Mouse (Mus musculus) mature B cell (primary cell): Measurements from ENCODE around the gene Dlgap4.

ENCODE experiments used
- in situ Hi-C: fragments of 300-500 bp; cut with MboI; formaldehyde crosslinking; loops from 2 replicates; pipeline ENCODE4 v1.14.3; 2019

Dlgap4 gene

DNA sequence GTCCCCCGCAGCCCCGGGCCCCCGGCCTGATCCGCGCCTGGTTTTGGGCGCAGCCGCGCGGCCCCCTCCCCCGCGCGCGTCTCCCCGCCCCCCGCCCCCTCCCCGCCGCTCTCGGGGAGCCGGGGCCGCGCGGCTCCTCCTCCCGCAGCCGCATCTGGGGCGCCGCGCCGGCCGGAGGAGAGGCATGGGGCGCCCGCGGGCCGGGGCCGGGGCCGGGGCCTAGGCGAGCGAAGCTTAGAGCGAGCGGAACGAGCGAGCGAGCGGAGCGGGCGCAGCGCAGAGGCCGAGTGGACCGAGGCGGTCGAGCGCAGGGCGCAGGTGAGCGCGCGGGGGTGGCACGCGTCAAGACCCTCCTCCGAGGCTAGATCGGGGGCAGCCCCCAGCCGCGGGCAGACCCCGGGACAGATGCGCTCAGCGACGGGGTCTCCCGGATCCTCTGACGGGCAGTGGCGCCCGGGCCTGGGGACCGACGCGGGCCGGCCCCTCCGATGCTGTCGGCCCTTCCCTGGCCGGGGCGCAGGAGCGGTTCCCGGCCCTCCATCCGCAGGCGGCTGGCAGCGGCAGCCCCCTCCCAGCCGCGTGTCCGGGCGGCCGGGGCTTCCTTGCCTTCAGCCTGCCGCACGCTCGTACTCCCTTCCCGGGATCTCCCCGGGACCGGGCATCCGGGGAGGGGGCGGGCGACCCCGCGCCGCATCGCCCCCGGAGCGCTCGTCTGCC is at the start of gene Dlgap4:
Gene Dlgap4 (plus strand): TSS at position 165 of the 717 bp plus-strand sequence.
- in situ Hi-C loops, result no loop called here

DNA sequence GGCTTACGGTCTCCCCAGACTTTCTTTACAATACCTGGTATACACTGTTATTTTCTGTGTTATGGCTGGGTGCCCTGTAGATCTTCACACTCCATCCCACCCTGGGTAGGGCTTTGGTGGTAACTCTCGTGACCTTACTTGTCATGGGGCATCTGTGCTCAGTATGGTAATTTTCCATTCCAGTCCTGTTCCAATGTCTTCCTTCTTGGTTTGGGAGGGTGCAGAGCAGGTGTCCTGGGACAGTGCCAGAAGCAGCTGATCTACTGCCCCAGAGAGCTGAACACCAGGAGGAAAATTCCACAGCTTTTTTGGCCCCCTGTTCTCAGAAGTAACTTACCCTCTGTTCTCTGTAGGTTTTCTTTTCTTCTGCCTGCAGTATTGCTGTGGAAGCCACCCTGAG is 47.0 kb upstream of the Dlgap4 start:
- in situ Hi-C loops, result no loop called here

DNA sequence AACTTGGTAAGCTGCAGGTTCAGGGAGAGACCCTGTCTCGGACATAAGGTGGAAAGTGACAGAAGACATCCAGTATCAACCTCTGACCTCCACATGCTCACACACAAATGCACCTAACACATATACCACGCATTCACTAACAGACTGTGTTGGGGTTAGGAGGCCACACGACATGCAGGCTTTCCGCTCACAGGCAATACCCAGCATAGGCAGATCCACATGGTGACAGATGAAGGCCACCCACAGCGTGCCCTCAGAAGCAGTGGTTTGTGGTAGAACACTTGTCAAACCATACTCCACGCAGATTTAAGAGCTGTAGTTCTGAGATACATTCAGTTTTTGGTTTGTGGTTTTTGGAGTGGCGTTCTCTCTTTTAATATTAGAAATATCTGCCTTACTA is 44.9 kb upstream of the Dlgap4 start:
- in situ Hi-C loops, result no loop called here

DNA sequence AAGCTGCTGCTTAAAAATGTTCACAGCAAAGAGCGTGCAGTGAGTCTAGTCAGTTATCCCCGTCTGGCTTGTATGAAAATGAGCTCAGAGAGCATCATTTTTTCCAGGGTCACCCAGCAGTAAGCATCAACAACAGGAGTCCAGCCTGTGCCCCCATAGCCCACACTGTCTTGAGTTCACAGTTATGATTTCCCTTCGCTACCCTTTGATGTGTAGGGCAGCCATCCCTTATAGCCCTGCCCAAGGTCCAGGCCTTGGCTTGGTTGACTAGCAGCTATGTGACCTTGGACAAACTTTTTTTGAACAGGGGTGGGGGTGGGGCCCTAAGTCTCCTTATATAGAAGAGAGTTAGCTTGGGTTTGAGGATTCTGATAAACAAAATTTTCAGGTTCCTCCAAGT is 44.2 kb upstream of the Dlgap4 start:
- in situ Hi-C loops, result no loop called here

DNA sequence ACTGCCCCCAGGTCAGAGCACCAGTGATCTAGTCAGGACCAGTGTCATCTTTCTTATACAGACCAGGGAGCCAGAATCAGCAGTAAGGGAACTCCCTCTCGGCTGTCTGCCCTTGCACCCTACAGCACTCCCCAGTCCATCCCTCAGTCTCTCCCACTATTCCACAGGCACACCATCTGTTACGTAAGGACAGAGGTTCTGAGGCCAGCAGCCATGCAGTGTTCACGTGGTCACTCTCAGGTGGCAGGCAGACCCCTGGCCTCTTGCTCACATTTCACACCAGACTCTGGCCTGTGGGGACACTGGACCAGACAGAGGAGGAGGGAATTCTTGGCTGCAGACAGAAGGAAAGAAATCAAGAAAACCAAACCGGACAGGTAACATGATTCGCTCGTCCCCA is 42.0 kb upstream of the Dlgap4 start:
- in situ Hi-C loops, result no loop called here

DNA sequence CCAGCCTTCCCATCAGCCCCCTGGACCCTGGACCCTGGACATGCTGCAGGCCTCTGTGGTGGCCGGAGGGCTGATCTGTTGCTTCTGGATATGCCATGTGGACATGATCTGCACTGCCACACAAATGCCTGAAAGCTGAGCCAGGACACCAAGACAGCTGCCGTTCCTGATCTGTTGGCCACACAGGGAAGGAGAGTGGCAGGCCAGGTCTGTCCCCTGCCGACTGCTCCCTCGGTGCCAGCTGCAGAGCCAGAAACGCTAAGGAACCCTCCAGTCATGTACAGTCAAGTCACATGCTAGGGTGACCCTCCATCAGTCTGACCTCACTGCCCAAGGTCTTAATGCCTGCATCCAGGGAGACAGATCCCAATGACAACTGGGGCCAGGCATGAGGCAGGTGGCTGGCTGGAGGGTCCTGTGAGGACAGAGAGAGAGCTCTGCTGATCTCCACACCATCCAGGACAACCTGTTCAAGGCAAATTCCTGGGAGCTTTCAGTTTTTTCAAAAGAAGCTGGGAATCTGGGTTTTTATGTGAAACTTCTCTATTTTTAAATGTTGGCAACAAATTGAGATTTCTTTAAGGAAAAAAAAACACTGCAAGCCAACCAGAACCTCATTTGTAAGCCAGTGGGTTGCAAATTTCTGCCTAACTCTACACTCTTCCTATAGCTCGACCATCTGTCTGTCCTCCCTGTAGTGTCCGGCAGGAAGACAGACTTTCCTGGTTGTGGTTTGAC is 36.5 kb upstream of the Dlgap4 start:
- in situ Hi-C loops, result no loop called here

DNA sequence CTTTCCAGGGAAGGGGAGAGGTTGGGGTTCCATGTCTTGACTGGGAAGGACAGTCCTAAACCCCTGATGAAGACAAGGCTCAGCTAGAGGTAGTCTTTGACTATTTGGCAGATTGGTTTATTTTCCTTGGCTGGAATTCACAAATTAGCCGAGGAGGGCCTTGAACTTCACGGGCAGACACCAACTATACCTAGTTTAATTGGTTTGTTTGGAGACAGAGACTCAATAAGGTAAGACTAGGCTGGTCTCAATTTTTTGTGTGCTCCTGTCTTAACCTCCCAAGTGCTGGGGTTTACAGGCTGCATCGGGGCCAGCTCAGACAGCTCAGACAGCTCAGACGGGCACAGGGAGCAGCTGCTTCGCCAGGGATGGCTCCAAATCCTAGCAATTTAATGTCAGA is 33.0 kb upstream of the Dlgap4 start:
- in situ Hi-C loops, result no loop called here

DNA sequence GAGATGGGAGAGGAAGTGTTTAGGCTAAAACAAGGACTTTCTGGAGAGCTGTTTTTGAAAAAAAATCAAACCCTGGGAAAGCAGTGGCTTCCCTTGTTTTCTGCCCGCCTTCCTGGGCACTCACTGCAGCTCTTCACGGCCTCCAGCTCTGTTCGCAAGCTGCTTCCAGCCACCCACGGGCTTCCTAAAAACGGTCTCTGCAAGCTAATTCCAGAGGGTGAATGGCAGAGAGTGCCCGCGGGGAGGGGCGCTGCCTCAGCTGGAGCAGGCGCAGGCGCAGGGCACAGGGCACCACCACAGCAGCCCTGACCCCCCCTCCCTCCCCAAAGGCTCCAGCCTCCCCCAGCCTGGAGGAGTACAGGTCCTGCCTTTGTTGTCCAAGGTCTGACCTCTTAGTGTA is 32.3 kb upstream of the Dlgap4 start:
- in situ Hi-C loops, result no loop called here

DNA sequence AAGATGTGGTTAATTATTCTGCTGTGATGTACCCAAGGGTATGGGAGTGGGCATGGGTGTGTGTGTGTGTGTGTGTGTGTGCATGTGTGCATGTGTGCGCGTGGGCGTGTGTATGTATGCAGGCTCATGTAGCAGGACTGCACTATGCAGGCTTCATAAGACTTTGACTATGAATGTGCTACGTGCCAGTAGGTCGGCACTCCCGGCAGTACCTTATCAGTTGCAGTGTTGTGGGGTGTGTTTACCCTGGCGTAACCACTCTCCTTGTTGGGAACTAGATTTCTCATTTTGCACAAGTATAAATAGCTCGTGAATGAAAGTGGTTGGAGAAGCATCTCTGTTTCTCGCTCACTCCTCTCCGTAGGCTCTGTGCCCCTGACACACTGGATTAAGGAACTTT is 30.6 kb upstream of the Dlgap4 start:
- in situ Hi-C loops, result no loop called here

DNA sequence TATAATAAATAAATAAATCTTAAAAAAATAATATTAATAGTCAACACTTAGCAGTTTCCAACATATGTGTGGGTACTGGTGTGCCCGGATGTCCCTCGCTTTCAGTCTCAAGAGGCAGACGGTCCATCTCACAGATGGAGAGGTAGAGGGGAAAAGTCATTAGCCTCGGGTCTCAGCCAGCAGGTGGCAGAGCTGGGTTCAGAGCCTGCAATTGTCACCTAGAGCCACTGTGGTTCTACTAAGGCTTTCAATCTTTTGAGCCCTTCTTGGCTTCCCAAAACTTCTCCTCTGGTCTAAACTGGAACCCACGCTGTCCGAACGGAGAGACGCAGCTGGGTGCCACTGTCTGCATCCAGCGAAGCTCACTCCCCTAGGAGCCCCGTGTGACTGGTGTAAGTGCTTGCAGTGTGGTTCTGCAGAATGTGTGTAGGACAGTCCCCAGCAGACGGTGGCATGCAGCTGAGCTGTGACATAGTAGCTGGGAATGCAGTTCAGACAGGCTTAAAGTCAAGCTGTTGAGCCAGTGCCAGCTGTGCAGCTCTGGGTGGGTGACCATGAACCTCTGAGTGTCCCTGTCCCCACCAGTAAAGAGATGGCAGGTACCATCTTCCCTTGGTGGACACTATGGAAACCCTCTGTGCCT is 29.2 kb upstream of the Dlgap4 start:
- in situ Hi-C loops, result no loop called here

DNA sequence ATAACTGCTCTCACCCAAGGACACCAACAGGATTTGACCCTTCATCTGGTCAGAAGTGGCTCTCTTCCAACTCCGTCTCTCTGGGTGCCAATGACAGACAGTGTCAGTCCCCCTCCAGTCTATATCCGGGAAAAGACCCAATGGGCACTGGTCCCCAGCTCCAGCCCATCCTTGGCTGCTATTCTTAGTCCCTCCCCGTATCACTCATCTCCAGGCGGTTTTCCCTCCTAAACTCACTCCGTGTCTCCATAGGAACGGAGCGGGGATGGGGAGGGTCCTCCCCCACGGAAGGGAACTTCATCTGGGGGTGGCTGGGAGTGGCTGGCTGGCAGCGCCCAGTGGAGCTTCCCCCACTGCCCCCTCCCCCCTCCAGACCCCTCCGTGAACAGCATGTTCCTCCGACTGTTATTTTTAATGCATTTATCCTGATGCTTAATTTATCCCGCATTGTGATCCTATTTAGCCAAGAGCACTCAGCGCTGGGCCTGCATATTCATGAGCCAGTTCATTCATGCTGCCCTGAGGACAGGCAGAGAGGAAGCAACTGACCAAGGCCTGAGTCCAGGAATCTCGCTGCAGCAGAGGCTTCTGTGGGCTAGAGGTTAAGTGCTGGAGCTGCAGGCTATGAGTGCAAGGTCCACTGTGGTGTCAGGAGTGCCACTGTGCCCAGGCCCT is 28.6 kb upstream of the Dlgap4 start:
- in situ Hi-C loops, result no loop called here

DNA sequence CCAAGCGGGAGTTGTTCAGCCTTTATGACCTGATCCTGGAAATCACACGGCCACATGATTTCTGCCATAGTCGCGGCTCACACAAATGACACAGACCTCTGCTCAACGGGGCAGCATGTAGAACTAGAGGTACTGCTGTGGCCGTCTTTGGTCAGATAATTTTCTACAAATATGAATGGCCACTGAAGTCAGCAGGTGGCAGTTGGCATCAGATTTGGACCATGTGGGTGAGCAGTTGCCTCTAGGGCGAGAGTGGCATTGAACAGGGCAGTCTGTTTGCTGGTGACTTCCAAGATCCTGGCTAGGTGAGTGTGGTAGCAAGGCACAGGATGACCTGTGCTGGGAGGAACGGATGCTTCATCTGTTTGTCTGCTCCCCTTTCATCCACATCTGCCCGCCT is 24.0 kb upstream of the Dlgap4 start:
- in situ Hi-C loops, result no loop called here

DNA sequence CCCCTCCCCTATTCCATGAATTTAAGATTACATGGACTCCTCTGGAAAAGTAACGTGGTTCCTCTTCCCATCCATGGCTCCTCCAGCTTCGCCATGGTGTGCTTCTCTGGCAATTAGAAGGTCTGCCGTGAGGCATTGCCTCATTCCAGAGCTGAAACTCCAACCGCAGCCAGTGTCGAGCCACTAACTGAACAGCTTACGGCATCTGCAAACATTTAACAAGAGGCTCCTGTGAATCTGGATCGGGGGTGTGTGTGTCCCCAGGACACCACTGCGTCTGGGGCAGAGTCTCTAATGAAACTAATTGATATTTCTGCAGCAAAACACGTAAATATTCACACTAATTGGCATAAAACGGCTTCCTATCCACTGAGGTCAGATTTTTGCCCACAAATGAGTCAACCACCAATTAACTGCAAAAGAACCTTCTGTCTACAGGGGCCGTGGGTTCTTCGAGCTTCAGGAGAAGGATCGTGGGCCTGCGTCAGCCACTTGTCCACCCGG is 18.5 kb upstream of the Dlgap4 start:
- in situ Hi-C loops, result no loop called here

DNA sequence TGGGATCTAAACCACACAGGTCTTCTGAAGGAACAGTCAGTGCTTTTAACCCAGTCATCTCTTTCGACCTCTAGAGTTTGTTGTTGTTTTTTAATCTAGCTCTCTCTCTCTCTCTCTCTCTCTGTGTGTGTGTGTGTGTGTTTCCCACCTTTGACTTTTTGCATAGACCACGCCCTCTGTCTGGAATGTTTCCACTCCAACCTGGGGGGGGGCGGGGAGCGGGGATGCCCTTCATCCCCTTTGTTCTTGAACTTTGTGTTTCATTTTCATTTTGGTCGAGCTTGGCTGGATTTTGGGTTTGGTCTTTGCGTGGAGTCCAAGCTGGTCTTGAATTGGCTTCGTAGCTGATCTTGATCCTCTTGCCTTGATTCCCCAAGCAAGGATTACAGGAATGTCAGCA is 10.9 kb upstream of the Dlgap4 start:
- in situ Hi-C loops, result no loop called here

DNA sequence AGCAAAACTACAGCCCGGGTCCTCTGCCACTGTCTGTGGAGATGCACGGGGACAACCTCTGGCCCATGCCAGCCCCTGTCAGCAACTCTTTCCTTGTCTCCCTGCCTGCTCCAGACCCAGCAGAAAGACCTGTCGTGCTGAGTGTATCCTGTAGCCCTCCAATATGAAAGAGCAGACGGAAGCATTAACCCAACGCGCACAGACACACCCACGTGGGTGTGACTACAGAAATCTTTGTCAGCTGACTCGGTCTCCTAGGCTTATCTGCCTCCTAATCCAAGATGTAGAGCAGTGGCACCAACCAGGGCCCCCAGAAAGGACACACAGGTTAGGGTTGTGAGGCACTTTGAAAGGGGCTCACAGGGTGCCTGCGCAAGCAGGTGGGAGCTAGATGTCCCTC is 9.8 kb upstream of the Dlgap4 start:
- in situ Hi-C loops, result no loop called here

DNA sequence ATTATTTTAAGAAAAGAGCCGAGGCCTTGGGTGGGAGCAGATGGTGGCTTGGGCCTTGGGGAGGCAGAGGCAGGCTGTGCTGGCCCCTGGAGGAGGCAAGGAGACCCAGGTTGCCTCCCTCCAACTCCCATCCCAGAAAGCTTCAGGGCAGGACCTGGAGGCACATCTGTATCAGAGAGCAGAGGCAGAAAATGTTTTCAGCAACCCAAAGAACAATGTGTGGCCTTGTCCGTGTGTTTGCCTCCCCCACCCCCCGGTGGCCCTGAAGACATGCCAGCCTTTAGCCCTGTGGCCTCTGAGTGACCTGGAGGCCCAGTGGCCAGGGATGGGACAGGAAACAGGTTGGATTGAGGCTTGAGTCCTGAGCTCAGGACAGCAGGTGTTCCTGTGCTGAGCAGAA is 8.4 kb upstream of the Dlgap4 start:
- in situ Hi-C loops, result no loop called here

DNA sequence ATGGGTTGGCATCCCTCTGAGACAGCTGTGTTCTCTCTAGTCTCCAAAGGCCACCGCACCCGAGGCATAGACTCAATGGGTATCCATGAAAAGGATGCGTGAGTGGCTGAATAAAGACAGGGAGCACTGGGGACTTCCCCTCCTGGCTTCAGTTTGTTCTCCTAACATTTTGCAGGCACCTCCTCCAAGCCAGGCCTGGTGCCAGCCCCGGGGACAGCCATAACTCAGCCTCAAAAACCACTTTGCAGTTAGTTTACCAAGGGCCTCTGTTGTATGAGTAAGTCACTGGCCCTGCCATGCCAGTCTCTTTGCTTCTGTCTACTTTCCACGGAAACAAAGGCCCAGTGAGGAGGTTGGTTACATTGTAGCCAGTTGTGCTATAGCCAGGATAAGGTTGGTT is 7.5 kb upstream of the Dlgap4 start:
- in situ Hi-C loops, result no loop called here

DNA sequence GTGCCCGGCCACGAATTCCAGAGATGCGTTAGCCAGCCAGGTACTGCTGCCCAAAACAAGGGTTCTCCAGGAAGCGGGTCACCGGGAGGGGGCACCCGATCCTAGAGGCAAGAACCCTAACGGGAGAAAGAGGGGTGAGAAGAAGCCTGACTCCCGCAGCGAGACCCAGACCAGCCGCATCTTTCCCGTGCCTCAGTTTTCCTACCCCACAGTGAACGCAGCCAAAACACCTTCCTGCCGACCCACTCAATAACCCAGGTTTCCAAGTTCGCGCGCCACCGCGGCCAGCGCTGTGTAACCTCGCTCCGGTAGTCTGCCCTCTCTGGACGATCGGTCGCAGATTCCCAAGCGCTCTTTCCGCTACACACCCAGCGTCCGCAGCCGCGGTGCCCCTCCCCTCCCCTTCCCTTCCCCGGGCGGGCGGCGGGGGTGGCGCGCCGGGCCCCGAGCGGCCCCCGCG is 394 bp upstream of the Dlgap4 start:
- in situ Hi-C loops, result no loop called here

DNA sequence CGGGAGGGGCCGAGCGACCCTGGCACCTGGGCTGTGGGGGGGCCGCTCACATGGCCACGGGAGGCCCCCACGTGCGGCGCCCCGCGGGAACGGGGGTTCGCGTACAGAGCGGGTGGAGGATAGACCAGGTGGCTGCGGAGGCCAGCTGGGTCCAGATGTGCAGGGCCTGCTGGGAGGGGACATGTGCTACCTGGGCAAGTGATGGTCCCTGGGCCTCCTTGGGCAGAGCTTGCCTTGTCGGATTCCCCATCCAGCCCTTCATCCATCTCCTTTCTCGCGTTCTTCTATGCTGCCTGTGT is 702 bp downstream of the Dlgap4 start:
- in situ Hi-C loops, result no loop called here

DNA sequence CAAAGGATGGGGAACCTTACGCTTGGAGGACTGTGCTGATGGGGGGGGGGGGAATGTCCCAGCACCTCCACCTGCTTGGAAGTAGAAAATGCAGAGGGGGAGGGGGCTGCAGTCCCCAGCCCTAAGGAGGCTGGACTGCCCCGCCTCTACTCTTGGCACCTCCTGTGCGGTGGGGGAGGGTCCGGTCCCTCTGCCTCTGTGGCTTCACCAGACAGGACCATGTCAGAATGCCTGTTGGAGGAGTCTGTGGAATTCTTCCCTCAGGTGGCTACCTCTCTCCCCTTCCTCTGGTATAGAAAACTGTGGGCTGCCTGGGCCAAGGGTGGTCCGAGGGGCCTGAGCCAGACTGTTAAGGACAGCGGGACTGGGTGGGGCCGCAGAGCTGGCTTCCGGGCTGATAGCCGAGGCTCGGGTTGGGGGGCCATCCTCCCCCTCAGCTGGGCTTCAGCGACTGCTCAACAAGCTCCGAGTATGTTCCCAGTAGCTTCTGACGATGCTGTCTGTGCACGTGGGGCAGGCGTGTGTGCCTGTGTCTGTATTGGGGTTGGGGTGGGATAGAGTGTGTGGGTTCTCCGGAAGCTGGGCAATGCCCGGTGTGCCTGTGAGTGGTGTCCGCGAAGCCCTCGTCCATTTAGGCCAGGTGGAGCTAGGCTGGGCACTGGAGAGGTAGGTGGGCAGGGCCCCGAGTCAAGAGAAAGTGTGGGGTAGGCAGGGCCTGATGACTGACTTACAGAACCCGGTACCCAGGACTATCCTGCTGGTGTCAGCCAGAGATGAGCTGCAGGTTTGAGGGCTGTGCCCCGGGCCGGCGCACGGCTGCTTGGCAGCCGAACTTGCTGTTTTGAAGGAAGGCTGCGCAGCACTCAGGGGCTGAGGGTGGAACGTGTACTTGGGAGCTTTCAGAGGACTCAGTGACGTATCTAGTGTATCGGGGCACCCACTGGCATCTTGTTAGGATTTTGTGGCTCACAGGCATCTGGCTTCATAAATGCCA is 1.5 kb downstream of the Dlgap4 start:
- in situ Hi-C loops, result no loop called here

DNA sequence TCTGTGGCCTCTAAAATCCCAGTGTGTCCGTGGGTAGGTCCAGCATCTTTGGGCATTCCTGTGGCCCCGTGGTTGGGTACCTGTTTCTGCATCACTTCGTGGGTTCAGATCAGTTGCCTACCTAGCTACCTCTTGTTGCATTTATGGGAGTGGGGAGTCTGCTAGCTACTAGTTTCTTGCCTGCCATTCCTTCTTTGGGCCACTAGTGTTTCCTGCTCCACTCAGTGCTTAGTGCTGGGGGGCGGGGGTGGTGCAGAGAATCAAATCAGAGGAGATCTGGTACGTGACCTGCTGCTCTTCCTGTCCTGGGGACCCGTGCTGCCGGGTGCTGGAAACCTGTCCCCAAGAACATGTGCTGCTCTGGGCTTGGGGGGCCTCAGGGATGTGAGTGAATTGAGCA is 3.0 kb downstream of the Dlgap4 start:
- in situ Hi-C loops, result no loop called here
